Mouse (Mus musculus) testis, postnatal 14 days (tissue): ENCODE results near the gene Mpped2.

ENCODE experiments used
- DNase-seq: peaks from one replicate; pipeline ENCODE4 v3.0.0; 2021; ENCODE audit warnings: low spot score

Mpped2 gene

GRCm38 (mm10) chr2:106692783-106693701 lies at the start of gene Mpped2:
Gene Mpped2 (plus strand): TSS chr2:106693269.
- DNase-seq, result peak; percentile 67

- no peak for DNase-seq
Observed at GRCm38 (mm10) chr2:106644782-106645181, 48.3 kb upstream of the Mpped2 start.

GRCm38 (mm10) chr2:106649686-106650570 lies 43.1 kb upstream of the Mpped2 start:
- peak; percentile 68 for DNase-seq

GRCm38 (mm10) chr2:106652151-106652550 lies 40.9 kb upstream of the Mpped2 start:
- DNase-seq, result no peak

- no peak for DNase-seq
Observed at GRCm38 (mm10) chr2:106652741-106653140, 40.3 kb upstream of the Mpped2 start.

- no peak for DNase-seq
Observed at GRCm38 (mm10) chr2:106653261-106653660, 39.8 kb upstream of the Mpped2 start.

- no peak for DNase-seq
Observed at GRCm38 (mm10) chr2:106655271-106655670, 37.8 kb upstream of the Mpped2 start.

GRCm38 (mm10) chr2:106665271-106665670 lies 27.8 kb upstream of the Mpped2 start:
- DNase-seq, result no peak

- DNase-seq, result no peak
Observed at GRCm38 (mm10) chr2:106674319-106674718, 18.8 kb upstream of the Mpped2 start.

GRCm38 (mm10) chr2:106677449-106677848 lies 15.6 kb upstream of the Mpped2 start:
- no peak for DNase-seq

GRCm38 (mm10) chr2:106679720-106680455 lies 13.2 kb upstream of the Mpped2 start:
- no peak for DNase-seq

GRCm38 (mm10) chr2:106683185-106683831 lies 9.8 kb upstream of the Mpped2 start:
- no peak for DNase-seq

- no peak for DNase-seq
Observed at GRCm38 (mm10) chr2:106683832-106684231, 9.2 kb upstream of the Mpped2 start.

GRCm38 (mm10) chr2:106691753-106692363 lies 1.2 kb upstream of the Mpped2 start:
- DNase-seq, result no peak

GRCm38 (mm10) chr2:106692405-106692782 lies 675 bp upstream of the Mpped2 start:
- DNase-seq, result no peak

GRCm38 (mm10) chr2:106693702-106694566 lies 865 bp downstream of the Mpped2 start:
- DNase-seq, result peak; percentile 67

- no peak for DNase-seq
Observed at GRCm38 (mm10) chr2:106694567-106694885, 1.5 kb downstream of the Mpped2 start.

- no peak for DNase-seq
Observed at GRCm38 (mm10) chr2:106694886-106695733, 2.0 kb downstream of the Mpped2 start.

GRCm38 (mm10) chr2:106695734-106696022 lies 2.6 kb downstream of the Mpped2 start:
- DNase-seq, result no peak

GRCm38 (mm10) chr2:106696372-106696771 lies 3.3 kb downstream of the Mpped2 start:
- DNase-seq, result no peak
